Mouse (Mus musculus): Measurements from ENCODE around the gene Pex13.
A peak's percentile ranks its signal among the peaks of the same experiment; 100 is the strongest.
"Not testable (repeated sequence)": the region's sequence is repeated elsewhere in the genome, so short reads cannot be mapped to it uniquely, and the experiment has no call there.

Pex13 gene

DNA sequence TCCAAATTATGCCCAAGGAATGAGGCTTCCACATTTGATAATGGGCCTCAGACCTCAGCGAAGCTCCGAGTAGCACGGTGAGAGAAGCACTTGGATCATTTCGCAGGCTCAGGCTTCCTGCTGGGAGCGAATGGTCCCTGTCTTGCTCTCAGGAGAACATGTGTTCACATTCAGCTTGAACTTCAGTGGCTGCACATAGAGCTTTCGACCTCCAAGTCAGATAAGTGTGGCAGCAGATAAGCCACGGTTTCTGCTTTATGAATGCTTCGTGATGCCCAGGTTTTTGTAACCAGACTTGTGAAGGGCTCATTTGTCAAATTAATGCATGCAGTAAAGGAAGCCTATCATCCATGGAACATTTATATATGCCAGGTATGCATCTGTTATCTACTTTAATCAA lies 31.2 kb downstream of the Pex13 start:
- peak; percentile 17 for DNase-seq

DNA sequence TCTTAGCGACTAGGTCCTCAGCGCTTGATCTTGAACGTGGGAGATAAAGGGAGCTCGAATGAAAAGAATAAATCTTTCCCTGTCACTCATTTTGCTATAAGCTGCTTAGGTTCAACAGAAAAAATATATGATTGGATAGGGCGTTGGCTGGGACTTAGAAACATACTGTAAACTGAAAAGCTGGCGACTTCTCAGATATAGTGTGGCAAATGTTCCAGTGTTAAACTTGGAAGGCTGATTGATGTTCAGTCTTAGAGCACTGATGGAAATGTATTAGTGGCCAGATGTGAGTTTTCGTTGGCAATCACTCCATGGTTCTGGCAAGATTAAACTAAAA lies 31.9 kb downstream of the Pex13 start:
- DNase-seq, result no peak

DNA sequence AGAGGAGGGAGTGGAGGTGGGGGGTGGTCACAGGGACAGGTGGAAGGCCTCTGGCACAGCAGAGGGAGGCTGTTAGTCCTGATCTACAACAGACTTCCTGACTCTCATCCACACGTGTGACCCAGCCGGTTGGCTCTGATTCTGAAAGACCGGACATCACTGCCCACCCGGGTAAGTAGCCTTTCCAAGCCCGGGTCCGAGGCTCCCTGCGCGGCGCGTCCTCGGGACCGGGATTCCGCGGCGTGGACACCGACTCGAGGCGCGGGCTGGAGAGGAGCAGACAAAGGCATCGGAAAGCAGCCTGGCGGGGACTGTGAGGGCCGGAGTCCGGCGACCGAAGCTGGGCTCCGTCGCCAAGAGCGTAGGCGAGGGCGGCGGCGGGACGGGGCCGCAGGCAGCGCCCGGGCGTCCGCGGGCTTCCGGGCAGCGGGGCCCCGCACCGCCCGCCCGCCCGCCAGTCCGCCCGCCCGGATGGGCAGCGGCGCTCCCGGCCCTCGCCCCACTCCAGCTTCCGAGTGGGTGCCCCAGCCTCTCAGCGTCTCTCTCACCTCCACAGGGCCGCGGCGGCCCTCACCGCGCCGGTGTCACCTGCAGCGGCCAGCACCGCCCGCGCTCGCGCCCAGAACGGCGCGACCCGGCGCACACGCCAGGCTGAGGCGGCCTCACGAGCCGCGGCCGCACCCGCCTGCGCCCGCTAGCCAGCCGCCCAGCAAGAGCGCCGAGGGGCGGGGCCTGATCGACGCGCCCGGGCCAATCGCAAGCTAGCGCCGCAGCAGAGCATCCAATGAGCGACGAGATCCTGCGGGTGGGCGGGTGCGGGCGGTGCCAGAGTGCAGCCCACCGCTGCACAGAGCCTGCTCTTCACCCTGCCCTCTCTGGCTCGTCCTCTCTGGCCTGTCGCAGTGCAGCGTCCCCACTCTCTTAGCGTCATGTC lies 32.5 kb downstream of the Pex13 start, which contains the start of gene 0610010F05Rik:
0610010F05Rik (minus strand) TSS at position 695 of the 934 bp plus-strand sequence.
- DNase-seq, result peak; percentile 76

DNA sequence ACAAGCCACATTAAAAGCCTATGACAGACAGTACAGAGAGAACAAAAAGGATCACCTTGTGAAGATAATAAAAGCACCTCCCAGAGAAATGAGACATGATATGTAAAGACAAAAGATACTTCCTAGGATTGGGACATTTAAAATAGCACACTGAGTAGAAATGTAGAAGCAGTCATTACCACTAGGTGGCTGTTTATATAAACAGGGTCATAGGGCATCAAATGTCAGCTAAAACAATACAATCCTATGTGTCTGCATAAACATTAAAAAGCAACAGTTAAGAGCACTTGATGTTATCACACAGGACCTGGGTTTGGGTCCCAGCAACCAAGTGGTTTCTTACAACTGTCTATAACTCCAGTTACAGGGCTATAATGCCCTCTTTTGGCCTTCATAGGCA lies 35.1 kb downstream of the Pex13 start:
- no peak for DNase-seq

DNA sequence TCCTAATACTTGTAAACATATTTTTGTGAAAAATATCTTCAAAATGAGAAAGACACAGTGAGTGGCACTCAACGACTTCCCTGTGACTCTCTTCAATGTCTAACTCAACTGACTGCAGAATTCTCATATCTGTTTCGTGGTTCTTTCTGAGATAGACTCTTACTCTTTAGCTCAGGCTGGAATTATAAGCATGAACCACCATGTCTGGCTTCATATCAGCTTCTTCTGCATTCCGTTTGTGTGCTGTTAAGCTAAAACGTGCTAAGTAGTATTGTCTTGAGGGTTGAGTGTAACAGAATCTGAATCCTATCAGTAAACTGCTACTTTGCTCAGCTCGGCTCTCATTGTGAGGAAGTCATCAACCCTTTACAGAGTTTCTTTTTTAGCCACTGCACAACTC lies 46.8 kb downstream of the Pex13 start:
- DNase-seq, result no peak

DNA sequence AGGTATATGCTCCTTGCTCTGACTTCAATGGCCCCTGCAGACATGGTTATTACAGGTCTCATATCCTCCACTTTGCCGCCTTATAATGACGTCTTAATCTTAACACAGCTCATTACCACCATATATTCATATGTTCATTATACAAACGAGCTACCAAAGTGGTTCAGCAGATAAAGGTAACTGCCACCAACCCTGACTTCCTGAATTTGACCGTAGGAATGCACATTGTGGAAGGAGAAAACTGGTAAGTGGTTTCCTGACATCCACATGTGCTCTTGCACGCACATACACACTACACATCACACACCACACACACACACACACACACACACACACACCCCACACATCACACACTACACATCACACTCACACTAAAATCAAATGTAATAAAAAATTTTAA lies 51.2 kb downstream of the Pex13 start:
- DNase-seq, result no peak

DNA sequence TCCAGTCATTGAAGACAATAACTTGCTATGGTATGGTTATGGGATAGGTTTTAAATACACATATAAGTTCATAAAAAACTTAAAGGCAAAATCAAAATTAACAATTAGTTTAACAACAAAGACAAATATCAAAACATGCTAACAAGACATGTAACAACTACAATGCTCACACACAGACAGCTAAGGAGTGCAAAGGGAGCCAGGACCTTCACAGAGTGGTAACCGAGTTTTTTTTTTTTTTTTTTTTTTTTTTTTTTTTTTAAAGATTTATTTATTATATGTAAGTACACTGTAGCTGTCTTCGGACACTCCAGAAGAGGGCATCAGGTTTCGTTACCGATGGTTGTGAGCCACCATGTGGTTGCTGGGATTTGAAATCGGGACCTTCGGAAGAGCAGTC lies 58.5 kb downstream of the Pex13 start:
- DNase-seq, result not testable (repeated sequence)
